Mouse (Mus musculus) liver, postnatal 0 days (tissue): ENCODE measurements around the gene Qser1. TPM values are rescaled to one million over a fixed set of nuclear protein-coding genes. Genes with fewer than 3 reads are reported as not detected.

Experiments
- ATAC-seq: fragments of 200-750 bp; cut with Nextera tagmentation; 2 replicates; pipeline ENCODE4 v1.8.0; 2017; ENCODE audit warnings: mild to moderate bottlenecking, moderate library complexity
- DNase-seq: peaks from one replicate; pipeline ENCODE4 v3.0.0-alpha.2; 2016
- H3K27ac ChIP-seq: fragments of 300-500 bp; sonication (generic); 2 replicates; pipeline ENCODE4 v1.5.1; 2014; ENCODE audit warnings: antibody characterized with exemption, moderate library complexity, mild to moderate bottlenecking, low read depth
- H3K27me3 ChIP-seq: fragments of 300-500 bp; sonication (generic); 2 replicates; pipeline ENCODE4 v1.6.1; 2014; ENCODE audit warnings: low read length, control low read depth, mixed read lengths; ENCODE audit not compliant: insufficient read depth
- H3K36me3 ChIP-seq: fragments of 300-500 bp; sonication (generic); replicated peaks from 2 replicates; pipeline ENCODE4 v1.6.1; 2014; ENCODE audit warnings: mild to moderate bottlenecking, control low read depth, low read length, moderate library complexity, mixed read lengths; ENCODE audit not compliant: insufficient read depth
- H3K4me1 ChIP-seq: fragments of 300-500 bp; sonication (generic); 2 replicates; pipeline ENCODE4 v1.6.1; 2014; ENCODE audit warnings: antibody characterized with exemption, mild to moderate bottlenecking, control low read depth; ENCODE audit not compliant: insufficient read depth
- H3K4me2 ChIP-seq: fragments of 300-500 bp; sonication (generic); 2 replicates; pipeline ENCODE4 v1.6.1; 2014; ENCODE audit warnings: low read depth, mild to moderate bottlenecking, low read length, moderate library complexity, mixed read lengths
- H3K4me3 ChIP-seq: fragments of 300-500 bp; sonication (generic); 2 replicates; pipeline ENCODE4 v1.5.1; 2014; ENCODE audit warnings: low read depth, low read length
- H3K9ac ChIP-seq: fragments of 300-500 bp; sonication (generic); replicated peaks from 2 replicates; pipeline ENCODE4 v1.6.1; 2014; ENCODE audit warnings: mild to moderate bottlenecking, moderate library complexity
- H3K9me3 ChIP-seq: fragments of 300-500 bp; sonication (generic); 2 replicates; pipeline ENCODE4 v1.6.1; 2016; ENCODE audit warnings: mild to moderate bottlenecking, control low read depth, low read length, mixed read lengths
- CTCF ChIP-seq: sonication (generic); IDR thresholded peaks from 2 replicates; pipeline ENCODE4 v1.5.1; 2016; ENCODE audit warnings: antibody characterized with exemption, low read depth
- EP300 ChIP-seq: IDR thresholded peaks from 2 replicates; pipeline ENCODE4 v1.6.1; 2016; ENCODE audit warnings: antibody characterized with exemption, low read depth, mild to moderate bottlenecking
- WGBS: fragments of 180-500 bp; shearing (Covaris S2); extraction: QIAGEN DNeasy Blood & Tissue Kit; methylation state at CpG from one replicate; pipeline ENCODE4 v1.1.7; 2014; ENCODE audit not compliant: insufficient replicate concordance; 5-methylcytosine and 5-hydroxymethylcytosine counted together
- polyA plus RNA-seq: library from polyadenylated mRNA; unstranded; fragments of >200 nt; fragmentation: Nextera tagmentation; extraction: Ambion mirVana; gene quantifications from 2 replicates; pipeline ENCODE4 v1.2.1, GENCODE M21; 2015

Qser1 gene
- polyA plus RNA-seq, 1 experiment from 2014 or later: 1.2 TPM

- TF ChIP-seq EP300: no peak
- no peak for TF ChIP-seq CTCF
- no peak overlapping the region for H3K27ac ChIP-seq
- DNase-seq (no peak), ATAC-seq (no peak)
- H3K4me2 ChIP-seq: no peak overlapping the region
- no peaks in the 10 kb centered on the region for H3K27me3 ChIP-seq
- no peaks in the 10 kb centered on the region for H3K9me3 ChIP-seq
- H3K4me1 ChIP-seq: no peaks in the 10 kb centered on the region
- no peaks in the 10 kb centered on the region for H3K36me3 ChIP-seq
- WGBS: 51% methylated on average over 3 of the region's 3 CpGs
- no peak overlapping the region for H3K9ac ChIP-seq
- no peak overlapping the region for H3K4me3 ChIP-seq
These were observed 39.2 kb upstream of the Qser1 start for GRCm38 (mm10) chr2:104855732-104856131.

- 72% methylated on average over 1 of the region's 1 CpGs for WGBS
- ATAC-seq (no peak), DNase-seq (no peak)
- Histone ChIP-seq H3K9ac (no peak overlapping the region), H3K27me3 (no peaks in the 10 kb centered on the region), H3K4me1 (no peaks in the 10 kb centered on the region), H3K4me3 (no peak overlapping the region), H3K4me2 (no peak overlapping the region), H3K27ac (no peak overlapping the region), H3K9me3 (no peaks in the 10 kb centered on the region), H3K36me3 (no peaks in the 10 kb centered on the region)
- TF ChIP-seq EP300: no peak
- TF ChIP-seq CTCF: no peak
These were observed 38.3 kb upstream of the Qser1 start for GRCm38 (mm10) chr2:104854836-104855235.

GRCm38 (mm10) chr2:104852546-104852945, 36.0 kb upstream of the Qser1 start:
- Histone ChIP-seq H3K36me3 (no peaks in the 10 kb centered on the region), H3K9ac (no peak overlapping the region), H3K27me3 (no peaks in the 10 kb centered on the region), H3K4me2 (no peak overlapping the region), H3K27ac (no peak overlapping the region), H3K4me1 (peaks cover 14% of the 10 kb centered on the region), H3K4me3 (no peak overlapping the region), H3K9me3 (no peaks in the 10 kb centered on the region)
- TF ChIP-seq EP300 (no peak), CTCF (no peak)
- DNase-seq (no peak), ATAC-seq (no peak)
- WGBS: 82% methylated on average over 7 of the region's 7 CpGs

- Histone ChIP-seq H3K4me2 (no peak overlapping the region), H3K4me3 (no peak overlapping the region), H3K4me1 (peaks cover 14% of the 10 kb centered on the region), H3K27me3 (no peaks in the 10 kb centered on the region), H3K9ac (no peak overlapping the region), H3K9me3 (no peaks in the 10 kb centered on the region), H3K27ac (no peak overlapping the region), H3K36me3 (no peaks in the 10 kb centered on the region)
- TF ChIP-seq CTCF: no peak
- no peak for TF ChIP-seq EP300
- 52% methylated on average over 5 of the region's 5 CpGs for WGBS
- ATAC-seq: no peak
- DNase-seq: no peak
These were observed 35.1 kb upstream of the Qser1 start for GRCm38 (mm10) chr2:104851686-104852085.

- H3K4me3 ChIP-seq: peak overlapping the region; percentile 54
- peak overlapping the region; percentile 78 for H3K4me2 ChIP-seq
- H3K27me3 ChIP-seq: no peaks in the 10 kb centered on the region
- no peak overlapping the region for H3K27ac ChIP-seq
- H3K36me3 ChIP-seq: no peaks in the 10 kb centered on the region
- DNase-seq (no peak), ATAC-seq (no peak)
- H3K9me3 ChIP-seq: no peaks in the 10 kb centered on the region
- peaks cover 14% of the 10 kb centered on the region for H3K4me1 ChIP-seq
- WGBS: 51% methylated on average over 3 of the region's 3 CpGs
- no peak overlapping the region for H3K9ac ChIP-seq
- no peak for TF ChIP-seq CTCF
- TF ChIP-seq EP300: no peak
These were observed 33.4 kb upstream of the Qser1 start for GRCm38 (mm10) chr2:104849991-104850359.

GRCm38 (mm10) chr2:104849276-104849990, 32.9 kb upstream of the Qser1 start, which contains the start of gene Prrg4:
Gene Prrg4 (minus strand): TSS chr2:104849876.
- under 1% methylated on average over 61 of the region's 62 CpGs for WGBS
- peak; percentile 88 for ATAC-seq
- peak; percentile 74 for DNase-seq

More at GRCm38 (mm10) chr2:104849276-104849990, 32.9 kb upstream of the Qser1 start, which contains the start of gene Prrg4:
- H3K4me3 ChIP-seq: peak within 1 kb of the TSS; percentile 54
- TF ChIP-seq EP300 (no peak), CTCF (peak; percentile 51)
- H3K4me2 ChIP-seq: peak within 1 kb of the TSS; percentile 78
- peak within 1 kb of the TSS; percentile 60 for H3K9ac ChIP-seq
- no peaks in the 10 kb centered on the region for H3K27me3 ChIP-seq
- peak within 1 kb of the TSS; percentile 31 for H3K27ac ChIP-seq
- H3K36me3 ChIP-seq: no peaks in the 10 kb centered on the region
- peaks cover 14% of the 10 kb centered on the region for H3K4me1 ChIP-seq
- H3K9me3 ChIP-seq: no peaks in the 10 kb centered on the region
